Mouse (Mus musculus) forebrain, postnatal 0 days (tissue): ENCODE data around the gene Pth2r. TPM values are rescaled to one million over a fixed set of nuclear protein-coding genes. Genes with fewer than 3 reads are reported as not detected.

Experiments used
- ATAC-seq: fragments of 200-750 bp; cut with Nextera tagmentation; 2 replicates; pipeline ENCODE4 v1.8.0; 2017; ENCODE audit warnings: mild to moderate bottlenecking, moderate library complexity
- DNase-seq: peaks from one replicate; pipeline ENCODE4 v3.0.0-alpha.2; 2015
- H3K27ac ChIP-seq: fragments of 300-500 bp; sonication (generic); 2 replicates; pipeline ENCODE4 v1.5.1; 2014; ENCODE audit warnings: low read depth, mild to moderate bottlenecking, antibody characterized with exemption, low read length, moderate library complexity, mixed read lengths
- H3K27me3 ChIP-seq: fragments of 300-500 bp; sonication (generic); 2 replicates; pipeline ENCODE4 v1.6.1; 2014; ENCODE audit warnings: mild to moderate bottlenecking, low read length, mixed read lengths; ENCODE audit not compliant: insufficient read depth
- H3K36me3 ChIP-seq: fragments of 300-500 bp; sonication (generic); 2 replicates; pipeline ENCODE4 v1.6.1; 2014; ENCODE audit warnings: mild to moderate bottlenecking, moderate library complexity; ENCODE audit not compliant: insufficient read depth
- H3K4me1 ChIP-seq: fragments of 300-500 bp; sonication (generic); 2 replicates; pipeline ENCODE4 v1.6.1; 2014; ENCODE audit warnings: antibody characterized with exemption; ENCODE audit not compliant: insufficient read depth
- H3K4me2 ChIP-seq: fragments of 300-500 bp; sonication (generic); 2 replicates; pipeline ENCODE4 v1.6.1; 2014; ENCODE audit warnings: low read depth, mild to moderate bottlenecking, moderate library complexity
- H3K4me3 ChIP-seq: fragments of 300-500 bp; sonication (generic); 2 replicates; pipeline ENCODE4 v1.5.1; 2014; ENCODE audit warnings: low read depth, low read length, mixed read lengths
- H3K9ac ChIP-seq: fragments of 300-500 bp; sonication (generic); 2 replicates; pipeline ENCODE4 v1.6.1; 2014; ENCODE audit warnings: mild to moderate bottlenecking
- H3K9me3 ChIP-seq: fragments of 300-500 bp; sonication (generic); 2 replicates; pipeline ENCODE4 v1.6.1; 2016; ENCODE audit warnings: low read length
- CTCF ChIP-seq: sonication (generic); IDR thresholded peaks from 2 replicates; pipeline ENCODE4 v1.5.1; 2016; ENCODE audit warnings: antibody characterized with exemption, control low read depth, low read depth
- WGBS: fragments of 180-500 bp; shearing (Covaris S2); extraction: QIAGEN DNeasy Blood & Tissue Kit; methylation state at CpG from one replicate; pipeline ENCODE4 v1.1.7; 2014; 5-methylcytosine and 5-hydroxymethylcytosine counted together
- polyA plus RNA-seq: library from polyadenylated mRNA; unstranded; fragments of >200 nt; fragmentation: Nextera tagmentation; extraction: Ambion mirVana; gene quantifications from 2 replicates; pipeline ENCODE4 v1.2.1, GENCODE M21; 2015
- total RNA-seq: library from RNA; depleted of rRNA; stranded (reverse); fragments of >200 nt; gene quantifications from 2 replicates; pipeline ENCODE4 v1.2.3, GENCODE M21; 2014

The Pth2r gene
- total and polyA plus RNA-seq, 2 experiments from 2014 or later, result 2.6 TPM

DNA sequence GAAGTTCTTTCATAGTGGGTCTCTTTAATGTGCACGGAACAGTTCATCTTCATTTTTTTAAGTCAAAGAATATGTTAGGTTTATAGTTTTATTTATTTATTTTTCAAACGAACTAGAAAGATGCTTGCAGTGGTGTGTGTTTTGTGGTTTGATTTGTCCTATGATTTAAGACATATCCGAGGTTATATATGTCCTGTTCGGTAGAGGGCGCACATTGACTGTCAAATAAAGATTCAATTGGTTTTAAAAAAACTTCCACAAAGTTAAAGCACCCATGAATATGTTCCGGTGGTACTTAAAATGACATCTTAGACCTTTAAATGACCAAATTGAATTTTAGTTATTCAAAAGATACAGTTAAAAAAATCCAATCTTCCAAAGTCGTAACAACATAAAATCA is 30.3 kb downstream of the Pth2r start:
- DNase-seq (peak; percentile 83), ATAC-seq (peak; percentile 61)
- Histone ChIP-seq H3K9me3 (no peaks in the 10 kb centered on the region), H3K27ac (no peak overlapping the region), H3K4me1 (0 out of 2 replicates have a peak, but pooled peaks cover 6% of the 10 kb centered on the region), H3K4me2 (peak overlapping the region; percentile 88), H3K27me3 (peaks cover 12% of the 10 kb centered on the region), H3K36me3 (no peaks in the 10 kb centered on the region), H3K9ac (peak overlapping the region; percentile 31; the same call in 1 of the 2 replicates), H3K4me3 (peak overlapping the region; percentile 39)
- 11% methylated on average over 7 of the region's 7 CpGs for WGBS
- peak; percentile 73 for TF ChIP-seq CTCF

DNA sequence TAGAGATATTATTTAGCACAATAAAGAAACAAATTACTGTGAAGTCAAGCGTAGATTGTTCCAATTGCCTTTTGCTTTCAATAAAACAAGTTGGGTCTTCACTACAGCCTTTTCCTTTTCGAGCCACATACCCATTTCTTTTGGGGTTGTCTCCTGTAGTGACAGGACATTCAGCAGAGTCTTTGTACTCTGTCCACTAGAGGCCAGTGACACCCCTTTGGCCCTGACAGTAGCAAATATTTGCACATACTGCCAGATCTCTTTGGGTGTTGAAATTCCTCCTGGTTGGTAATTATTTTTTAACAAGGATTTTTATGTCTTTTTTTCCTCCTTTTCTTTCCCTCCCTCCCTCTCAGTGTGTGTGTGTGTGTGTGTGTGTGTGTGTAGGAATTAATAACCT is 31.0 kb downstream of the Pth2r start:
- peak; percentile 34; the same call in 1 of the 2 replicates for TF ChIP-seq CTCF
- peaks cover 12% of the 10 kb centered on the region for H3K27me3 ChIP-seq
- no peak overlapping the region for H3K4me2 ChIP-seq
- no peak overlapping the region for H3K27ac ChIP-seq
- 52% methylated on average over 2 of the region's 2 CpGs for WGBS
- ATAC-seq (no peak), DNase-seq (no peak)
- H3K9me3 ChIP-seq, result no peaks in the 10 kb centered on the region
- no peak overlapping the region for H3K9ac ChIP-seq
- no peaks in the 10 kb centered on the region for H3K36me3 ChIP-seq
- H3K4me3 ChIP-seq, result no peak overlapping the region
- H3K4me1 ChIP-seq, result 0 out of 2 replicates have a peak, but pooled peaks cover 6% of the 10 kb centered on the region

GRCm38 (mm10) chr1:65314054-65315021 is 32.5 kb downstream of the Pth2r start:
- DNase-seq (no peak), ATAC-seq (no peak)
- Histone ChIP-seq H3K27me3 (peaks cover 12% of the 10 kb centered on the region), H3K4me1 (0 out of 2 replicates have a peak, but pooled peaks cover 6% of the 10 kb centered on the region), H3K27ac (no peak overlapping the region), H3K9me3 (no peaks in the 10 kb centered on the region), H3K4me2 (no peak overlapping the region), H3K36me3 (no peaks in the 10 kb centered on the region), H3K4me3 (no peak overlapping the region), H3K9ac (no peak overlapping the region)
- 61% methylated on average over 13 of the region's 13 CpGs for WGBS
- no peak for TF ChIP-seq CTCF

- H3K4me2 ChIP-seq, result no peak overlapping the region
- WGBS, result 84% methylated on average over 8 of the region's 8 CpGs
- no peak for ATAC-seq
- DNase-seq, result no peak
- H3K9me3 ChIP-seq, result no peaks in the 10 kb centered on the region
- no peak for TF ChIP-seq CTCF
- H3K27me3 ChIP-seq, result peaks cover 11% of the 10 kb centered on the region
- H3K36me3 ChIP-seq, result no peaks in the 10 kb centered on the region
- 0 out of 2 replicates have a peak, but pooled peaks cover 6% of the 10 kb centered on the region for H3K4me1 ChIP-seq
- no peak overlapping the region for H3K9ac ChIP-seq
- no peak overlapping the region for H3K27ac ChIP-seq
- no peak overlapping the region for H3K4me3 ChIP-seq
These were observed 33.2 kb downstream of the Pth2r start for GRCm38 (mm10) chr1:65315022-65315407.

- Histone ChIP-seq H3K27me3 (no peaks in the 10 kb centered on the region), H3K27ac (no peak overlapping the region), H3K36me3 (no peaks in the 10 kb centered on the region), H3K9me3 (no peaks in the 10 kb centered on the region), H3K4me2 (no peak overlapping the region), H3K4me3 (no peak overlapping the region), H3K4me1 (no peaks in the 10 kb centered on the region), H3K9ac (no peak overlapping the region)
- TF ChIP-seq CTCF, result no peak
- DNase-seq (no peak), ATAC-seq (no peak)
- 85% methylated on average over 5 of the region's 5 CpGs for WGBS
These were observed 52.2 kb downstream of the Pth2r start for GRCm38 (mm10) chr1:65334026-65334425.

- H3K36me3 ChIP-seq, result no peaks in the 10 kb centered on the region
- H3K4me1 ChIP-seq, result no peaks in the 10 kb centered on the region
- H3K9me3 ChIP-seq, result no peaks in the 10 kb centered on the region
- H3K27me3 ChIP-seq, result no peaks in the 10 kb centered on the region
- DNase-seq, result no peak
- no peak overlapping the region for H3K4me3 ChIP-seq
- no peak overlapping the region for H3K27ac ChIP-seq
- 84% methylated on average over 2 of the region's 2 CpGs for WGBS
- H3K9ac ChIP-seq, result no peak overlapping the region
- no peak for TF ChIP-seq CTCF
- ATAC-seq, result no peak
- no peak overlapping the region for H3K4me2 ChIP-seq
These were observed 55.9 kb downstream of the Pth2r start for GRCm38 (mm10) chr1:65337768-65338167.

- ATAC-seq, result no peak
- Histone ChIP-seq H3K9me3 (no peaks in the 10 kb centered on the region), H3K36me3 (no peaks in the 10 kb centered on the region), H3K4me1 (no peaks in the 10 kb centered on the region), H3K27me3 (no peaks in the 10 kb centered on the region), H3K27ac (no peak overlapping the region), H3K9ac (no peak overlapping the region), H3K4me2 (no peak overlapping the region), H3K4me3 (no peak overlapping the region)
- 60% methylated on average over 2 of the region's 2 CpGs for WGBS
- no peak for DNase-seq
- TF ChIP-seq CTCF, result no peak
These were observed 58.4 kb downstream of the Pth2r start for GRCm38 (mm10) chr1:65340240-65340639.
